Mouse (Mus musculus) stomach, embryonic 14.5 days (tissue): ENCODE data around the gene Spata31d1b. TPM values are rescaled to one million over a fixed set of nuclear protein-coding genes. Genes with fewer than 3 reads are reported as not detected.
A peak's percentile ranks its signal among the peaks of the same experiment; 100 is the strongest.
"Not testable (repeated sequence)": the region's sequence is repeated elsewhere in the genome, so short reads cannot be mapped to it uniquely, and the experiment has no call there.

Experiments used
- ATAC-seq: fragments of 200-750 bp; cut with Nextera tagmentation; 2 replicates; pipeline ENCODE4 v1.8.0; 2017; ENCODE audit warnings: low read depth, moderate TSS enrichment; ENCODE audit not compliant: insufficient number of reproducible peaks, insufficient read depth, low FRiP score
- H3K27ac ChIP-seq: fragments of 300-500 bp; sonication (generic); 2 replicates; pipeline ENCODE4 v1.5.1; 2014; ENCODE audit warnings: mild to moderate bottlenecking, low read length, moderate library complexity, mixed read lengths
- H3K27me3 ChIP-seq: fragments of 300-500 bp; sonication (generic); 2 replicates; pipeline ENCODE4 v1.6.1; 2014; ENCODE audit warnings: low read length, control low read depth, mixed read lengths; ENCODE audit not compliant: control insufficient read depth, insufficient read depth
- H3K36me3 ChIP-seq: fragments of 300-500 bp; sonication (generic); 2 replicates; pipeline ENCODE4 v1.6.1; 2014; ENCODE audit warnings: mild to moderate bottlenecking, control low read depth, low read length, moderate library complexity, mixed read lengths; ENCODE audit not compliant: control insufficient read depth, insufficient read depth
- H3K4me1 ChIP-seq: fragments of 300-500 bp; sonication (generic); 2 replicates; pipeline ENCODE4 v1.6.1; 2014; ENCODE audit warnings: low read length, control low read depth, mixed read lengths; ENCODE audit not compliant: control insufficient read depth, insufficient read depth
- H3K4me2 ChIP-seq: fragments of 300-500 bp; sonication (generic); replicated peaks from 2 replicates; pipeline ENCODE4 v1.6.1; 2014; ENCODE audit warnings: low read depth, low read length, control low read depth
- H3K4me3 ChIP-seq: fragments of 300-500 bp; sonication (generic); 2 replicates; pipeline ENCODE4 v1.5.1; 2014; ENCODE audit warnings: low read depth, low read length, control low read depth
- H3K9ac ChIP-seq: fragments of 300-500 bp; sonication (generic); replicated peaks from 2 replicates; pipeline ENCODE4 v1.6.1; 2014; ENCODE audit warnings: low read depth, mild to moderate bottlenecking, control low read depth, low read length, moderate library complexity, mixed read lengths
- H3K9me3 ChIP-seq: fragments of 300-500 bp; sonication (generic); 2 replicates; pipeline ENCODE4 v1.6.1; 2016; ENCODE audit warnings: low read depth, low read length, control low read depth; ENCODE audit not compliant: control insufficient read depth
- WGBS: fragments of 180-500 bp; shearing (Covaris S2); extraction: QIAGEN DNeasy Blood & Tissue Kit; methylation state at CpG from one replicate; pipeline ENCODE4 v1.1.7; 2014; 5-methylcytosine and 5-hydroxymethylcytosine counted together
- polyA plus RNA-seq: library from polyadenylated mRNA; unstranded; fragments of >200 nt; fragmentation: Nextera tagmentation; extraction: Ambion mirVana; gene quantifications from 2 replicates; pipeline ENCODE4 v1.2.1, GENCODE M21; 2014

The Spata31d1b gene
- polyA plus RNA-seq, 1 experiment from 2014 or later, result not detected

- H3K9ac ChIP-seq, result no peak overlapping the region
- no peak overlapping the region for H3K27ac ChIP-seq
- H3K36me3 ChIP-seq, result no peaks in the 10 kb centered on the region
- WGBS, result 83% methylated on average over 12 of the region's 12 CpGs
- no peak overlapping the region for H3K4me3 ChIP-seq
- no peaks in the 10 kb centered on the region for H3K4me1 ChIP-seq
- H3K9me3 ChIP-seq, result no peaks in the 10 kb centered on the region
- no peak overlapping the region for H3K4me2 ChIP-seq
- H3K27me3 ChIP-seq, result no peaks in the 10 kb centered on the region
- ATAC-seq, result no peak
Observed at GRCm38 (mm10) chr13:59703514-59703913, 8.6 kb upstream of the Spata31d1b start.

DNA sequence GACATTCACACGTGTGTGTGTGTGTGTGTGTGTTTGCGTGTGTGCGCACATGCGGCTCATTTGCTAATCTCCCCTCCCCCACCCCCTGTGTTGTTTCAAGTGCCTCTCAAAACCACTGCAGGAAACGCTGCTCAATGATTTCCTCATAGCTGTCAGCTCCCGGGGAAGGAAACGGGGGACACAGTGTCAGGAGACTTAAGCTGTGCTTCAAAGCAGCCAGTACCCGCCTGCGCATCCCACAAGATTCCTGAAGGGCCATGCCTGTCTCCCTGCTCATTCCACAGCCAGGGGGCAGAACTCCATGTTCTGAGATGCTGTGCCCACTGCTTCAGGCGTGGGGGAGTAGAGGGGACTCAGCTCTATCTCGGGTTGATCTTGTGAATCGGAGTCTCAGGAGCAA, 7.5 kb upstream of the Spata31d1b start:
- H3K9ac ChIP-seq, result no peak overlapping the region
- no peaks in the 10 kb centered on the region for H3K9me3 ChIP-seq
- no peaks in the 10 kb centered on the region for H3K27me3 ChIP-seq
- H3K36me3 ChIP-seq, result no peaks in the 10 kb centered on the region
- ATAC-seq, result no peak
- WGBS, result 52% methylated on average over 12 of the region's 12 CpGs
- no peak overlapping the region for H3K27ac ChIP-seq
- H3K4me2 ChIP-seq, result no peak overlapping the region
- H3K4me1 ChIP-seq, result no peaks in the 10 kb centered on the region
- no peak overlapping the region for H3K4me3 ChIP-seq

DNA sequence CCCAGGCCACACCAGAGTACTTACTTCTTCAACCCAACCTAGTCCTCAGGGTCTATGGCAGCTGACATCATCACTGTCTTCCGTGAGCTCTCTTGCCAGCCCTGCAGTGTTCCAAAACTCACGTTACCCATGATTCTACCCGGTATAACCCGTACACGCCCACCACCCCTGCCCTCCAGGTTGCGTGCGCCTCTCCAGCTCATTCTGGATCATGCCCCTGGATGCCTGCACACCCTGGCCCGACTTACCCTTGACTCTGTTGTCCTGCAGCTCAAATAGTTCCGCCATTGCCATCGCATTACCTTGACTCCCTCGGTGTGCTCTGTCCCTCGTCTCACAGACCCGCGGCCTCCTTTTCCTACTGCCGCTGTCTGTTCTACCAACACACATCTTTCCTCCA, 1.9 kb upstream of the Spata31d1b start, which contains the start of gene Spata31d1a:
TSS of gene Spata31d1a (minus strand) at position 101 of the 400 bp plus-strand sequence.
- no peak within 1 kb of the TSS for H3K4me3 ChIP-seq
- no peaks in the 10 kb centered on the region for H3K36me3 ChIP-seq
- H3K4me1 ChIP-seq, result no peaks in the 10 kb centered on the region
- no peak for ATAC-seq
- H3K9me3 ChIP-seq, result no peaks in the 10 kb centered on the region
- 84% methylated on average over 15 of the region's 15 CpGs for WGBS
- no peak within 1 kb of the TSS for H3K4me2 ChIP-seq
- no peaks in the 10 kb centered on the region for H3K27me3 ChIP-seq
- no peak within 1 kb of the TSS for H3K9ac ChIP-seq
- no peak within 1 kb of the TSS for H3K27ac ChIP-seq

- Histone ChIP-seq H3K27me3 (no peaks in the 10 kb centered on the region), H3K4me1 (no peaks in the 10 kb centered on the region), H3K4me3 (no peak overlapping the region), H3K4me2 (no peak overlapping the region), H3K27ac (no peak overlapping the region), H3K9ac (no peak overlapping the region), H3K36me3 (no peaks in the 10 kb centered on the region), H3K9me3 (no peaks in the 10 kb centered on the region)
- ATAC-seq, result no peak
- WGBS, result 62% methylated on average over 3 of the region's 3 CpGs
Observed at GRCm38 (mm10) chr13:59713710-59714109, 1.6 kb downstream of the Spata31d1b start.

- H3K36me3 ChIP-seq, H3K4me2 ChIP-seq, H3K4me1 ChIP-seq, H3K27ac ChIP-seq, H3K4me3 ChIP-seq, H3K27me3 ChIP-seq, H3K9ac ChIP-seq, H3K9me3 ChIP-seq: not testable (repeated sequence)
- WGBS, result 25% methylated on average over 6 of the region's 6 CpGs
- ATAC-seq, result peak; percentile 77
Observed at GRCm38 (mm10) chr13:59718857-59719440, 6.9 kb downstream of the Spata31d1b start.

DNA sequence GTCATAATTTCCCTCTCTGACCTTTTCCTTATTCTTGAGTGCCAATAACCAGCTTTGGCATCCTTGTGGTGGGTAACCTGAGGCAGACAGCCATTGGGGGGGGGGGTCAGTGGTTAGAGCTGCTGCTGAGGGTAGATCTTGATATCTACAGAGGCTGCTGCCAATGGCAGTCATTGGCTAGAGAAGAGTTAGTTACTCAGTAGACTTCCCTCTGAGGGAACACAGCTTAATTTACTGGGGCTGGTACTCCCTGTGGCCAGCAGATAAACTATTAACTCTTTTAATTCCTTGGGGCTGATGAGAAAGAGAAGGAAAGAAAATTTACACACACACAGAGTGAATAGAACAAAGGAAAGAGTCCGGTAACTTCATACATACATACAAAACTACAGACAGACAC, 7.4 kb downstream of the Spata31d1b start:
- H3K27me3 ChIP-seq, result no peaks in the 10 kb centered on the region
- no peaks in the 10 kb centered on the region for H3K4me1 ChIP-seq
- WGBS, result 91% methylated on average over 1 of the region's 1 CpGs
- no peak overlapping the region for H3K9ac ChIP-seq
- H3K4me2 ChIP-seq, result no peak overlapping the region
- no peaks in the 10 kb centered on the region for H3K36me3 ChIP-seq
- H3K9me3 ChIP-seq, result no peaks in the 10 kb centered on the region
- ATAC-seq, result no peak
- no peak overlapping the region for H3K27ac ChIP-seq
- H3K4me3 ChIP-seq, result no peak overlapping the region

GRCm38 (mm10) chr13:59722089-59722488, 10.0 kb downstream of the Spata31d1b start:
- H3K4me3 ChIP-seq, ATAC-seq, H3K27ac ChIP-seq, H3K9me3 ChIP-seq, H3K27me3 ChIP-seq, H3K4me1 ChIP-seq, H3K9ac ChIP-seq, H3K36me3 ChIP-seq, H3K4me2 ChIP-seq: not testable (repeated sequence)
- 66% methylated on average over 1 of the region's 1 CpGs for WGBS

DNA sequence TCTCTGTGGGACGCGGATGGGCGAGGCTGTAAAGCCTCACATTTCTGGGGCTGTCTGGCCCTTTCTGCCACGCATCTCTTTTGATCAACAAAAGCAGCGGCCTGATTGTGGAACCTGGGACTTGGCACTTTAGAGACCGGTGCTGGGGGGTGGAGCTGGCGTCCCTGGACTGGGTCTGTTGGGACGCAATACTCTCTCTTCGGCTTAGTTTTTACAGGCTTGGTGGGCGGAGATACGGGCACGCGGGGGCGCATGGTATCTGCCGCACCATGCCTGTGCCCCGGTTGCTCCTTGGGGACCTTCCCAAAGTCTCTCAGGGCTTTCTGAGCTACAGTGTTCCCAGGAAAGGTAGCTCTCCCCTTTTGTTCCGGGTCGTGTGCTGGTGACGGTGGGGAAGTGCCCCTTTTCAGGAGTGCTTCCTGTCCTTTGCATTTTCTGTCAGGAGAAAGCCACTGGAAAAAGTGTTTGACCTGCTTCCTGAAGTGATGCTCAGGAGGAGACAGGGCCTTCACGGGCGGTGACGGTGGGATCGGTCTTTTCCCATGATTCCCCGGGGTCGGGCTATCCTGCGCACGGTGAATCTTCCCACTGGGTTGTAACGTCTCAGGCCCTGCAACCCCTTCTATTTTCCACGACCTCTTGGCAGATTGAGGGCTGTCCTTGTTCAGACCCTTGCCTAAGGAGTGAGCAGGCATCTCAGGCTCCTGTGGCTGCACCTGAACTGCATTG, 14.2 kb downstream of the Spata31d1b start:
- Histone ChIP-seq H3K9ac (no peak overlapping the region), H3K36me3 (no peaks in the 10 kb centered on the region), H3K4me2 (peak overlapping the region; percentile 32), H3K9me3 (no peaks in the 10 kb centered on the region), H3K27ac (no peak overlapping the region), H3K4me1 (no peaks in the 10 kb centered on the region), H3K27me3 (no peaks in the 10 kb centered on the region), H3K4me3 (0 out of 2 replicates have a peak overlapping the region, but pooled peaks have one; percentile 2)
- 27% methylated on average over 29 of the region's 29 CpGs for WGBS
- ATAC-seq, result no peak
